Mouse (Mus musculus) heart, embryonic 10.5 days (tissue): ENCODE data around the gene Adam20. TPM values are rescaled to one million over a fixed set of nuclear protein-coding genes. Genes with fewer than 3 reads are reported as not detected.
"Not testable (repeated sequence)": the region's sequence is repeated elsewhere in the genome, so short reads cannot be mapped to it uniquely, and the experiment has no call there.

ENCODE experiments used
- DNase-seq: peaks from one replicate; pipeline ENCODE4 v3.0.0-alpha.2; 2017; ENCODE audit warnings: low spot score
- H3K27ac ChIP-seq: fragments of 300-500 bp; sonication (generic); 2 replicates; pipeline ENCODE4 v1.5.1; 2016; ENCODE audit warnings: mild to moderate bottlenecking
- H3K27me3 ChIP-seq: fragments of 300-500 bp; sonication (generic); 2 replicates; pipeline ENCODE4 v1.6.1; 2016; ENCODE audit warnings: mild to moderate bottlenecking; ENCODE audit not compliant: poor library complexity, insufficient read depth, severe bottlenecking
- H3K36me3 ChIP-seq: fragments of 300-500 bp; sonication (generic); 2 replicates; pipeline ENCODE4 v1.6.1; 2016; ENCODE audit warnings: mild to moderate bottlenecking, moderate library complexity
- H3K4me1 ChIP-seq: fragments of 300-500 bp; sonication (generic); 2 replicates; pipeline ENCODE4 v1.6.1; 2016; ENCODE audit warnings: mild to moderate bottlenecking
- H3K4me3 ChIP-seq: fragments of 300-500 bp; sonication (generic); 2 replicates; pipeline ENCODE4 v1.5.1; 2016; ENCODE audit warnings: mild to moderate bottlenecking, moderate library complexity
- H3K9me3 ChIP-seq: fragments of 300-500 bp; sonication (generic); 2 replicates; pipeline ENCODE4 v1.6.1; 2016; ENCODE audit warnings: mild to moderate bottlenecking, moderate library complexity
- WGBS: fragments of 180-500 bp; shearing (Covaris S2); methylation state at CpG from one replicate; pipeline ENCODE4 v1.1.7; 2016; 5-methylcytosine and 5-hydroxymethylcytosine counted together
- polyA plus RNA-seq: library from polyadenylated mRNA; unstranded; fragments of >200 nt; fragmentation: Nextera tagmentation; extraction: Ambion mirVana; gene quantifications from 2 replicates; pipeline ENCODE4 v1.2.1, GENCODE M21; 2016

Adam20 gene
- polyA plus RNA-seq = not detected in 2 replicates

DNA sequence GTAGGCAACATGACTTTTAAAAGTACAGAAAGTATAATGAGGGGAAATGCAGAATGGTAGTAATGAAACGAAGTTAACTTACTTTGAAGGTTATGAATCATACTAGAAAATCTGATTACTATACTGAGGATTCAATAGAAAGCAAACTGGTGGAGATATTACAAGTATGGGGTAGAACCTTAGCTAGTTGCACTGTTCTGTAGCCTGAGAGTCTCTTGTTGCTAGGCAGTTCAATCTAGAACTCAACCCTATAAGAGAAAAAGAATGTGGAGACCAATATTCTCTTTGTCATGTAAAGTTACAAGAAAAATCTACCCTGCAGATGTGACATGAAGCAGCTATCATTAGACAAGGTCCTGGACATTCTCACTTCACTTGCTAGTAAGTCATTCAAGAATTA, at the start of gene Adam20:
Gene Adam20 (plus strand): TSS at position 301 of the 400 bp plus-strand sequence.
- H3K4me1 ChIP-seq, H3K9me3 ChIP-seq, H3K4me3 ChIP-seq, H3K27ac ChIP-seq, H3K27me3 ChIP-seq, DNase-seq, H3K36me3 ChIP-seq: not testable (repeated sequence)
- WGBS = 61% methylated on average over 1 of the region's 1 CpGs

GRCm38 (mm10) chr8:40751908-40752307, 41.2 kb upstream of the Adam20 start, which contains the start of gene Adam25:
Gene Adam25 (plus strand): TSS chr8:40752208.
- not testable (repeated sequence) for H3K4me3 ChIP-seq, H3K27ac ChIP-seq

GRCm38 (mm10) chr8:40783320-40783719, 9.8 kb upstream of the Adam20 start:
- Histone ChIP-seq H3K4me3 (no peak overlapping the region), H3K4me1 (no peaks in the 10 kb centered on the region), H3K27me3 (no peaks in the 10 kb centered on the region), H3K36me3 (no peaks in the 10 kb centered on the region), H3K27ac (no peak overlapping the region), H3K9me3 (no peaks in the 10 kb centered on the region)
- DNase-seq = no peak

More at GRCm38 (mm10) chr8:40751908-40752307, 41.2 kb upstream of the Adam20 start, which contains the start of gene Adam25:
- not testable (repeated sequence) for H3K4me1 ChIP-seq, H3K27me3 ChIP-seq, H3K36me3 ChIP-seq, DNase-seq, H3K9me3 ChIP-seq
- WGBS = 49% methylated on average over 1 of the region's 1 CpGs

GRCm38 (mm10) chr8:40803379-40804079, 10.5 kb downstream of the Adam20 start:
- WGBS = 74% methylated on average over 2 of the region's 2 CpGs

More at GRCm38 (mm10) chr8:40803379-40804079, 10.5 kb downstream of the Adam20 start:
- Histone ChIP-seq H3K27ac (no peak overlapping the region), H3K36me3 (no peaks in the 10 kb centered on the region), H3K9me3 (no peaks in the 10 kb centered on the region), H3K4me1 (no peaks in the 10 kb centered on the region), H3K4me3 (no peak overlapping the region), H3K27me3 (no peaks in the 10 kb centered on the region)
- DNase-seq = no peak

Other genes with a start within 250 kb of the Adam20 start
- not detected in 2 replicates for gene Adam24, start 118.2 kb upstream of the Adam20 start, polyA plus RNA-seq
- gene Adam25, start 41.1 kb upstream of the Adam20 start, polyA plus RNA-seq = not detected in 2 replicates
- not detected in 2 replicates for gene Adam39, start 29.7 kb downstream of the Adam20 start, polyA plus RNA-seq